Mouse (Mus musculus): ENCODE measurements around the gene Atg5. TPM values are rescaled to one million over a fixed set of nuclear protein-coding genes. Genes with fewer than 3 reads are reported as not detected.

Gene Atg5
- polyA plus RNA-seq, 1 experiment from 2014 or later = 44.6 TPM

GRCm38 (mm10) chr10:44383213-44383612 is 115.1 kb downstream of the Atg5 start:
- H3K36me3 ChIP-seq (ENCODE audit: control insufficient read depth, insufficient read depth, low read length) = no peaks in the 10 kb centered on the region
- no peak for ATAC-seq
- no peaks in the 10 kb centered on the region for H3K9me3 ChIP-seq (replicated peaks; ENCODE audit: control insufficient read depth, low read length, poor library complexity, severe bottlenecking)
- H3K4me1 ChIP-seq (ENCODE audit: control insufficient read depth, insufficient read depth, low read length) = peaks cover 9% of the 10 kb centered on the region; the same call in 1 of the 2 replicates
- H3K4me3 ChIP-seq (ENCODE audit: low read depth, low read length) = no peak overlapping the region
- no peaks in the 10 kb centered on the region for H3K27me3 ChIP-seq (ENCODE audit: control insufficient read depth, insufficient read depth, low read depth, low read length)
- no peak overlapping the region for H3K9ac ChIP-seq (ENCODE audit: low read depth, low read length)
- no peak overlapping the region for H3K27ac ChIP-seq (ENCODE audit: low read length)
- no peak overlapping the region for H3K4me2 ChIP-seq (ENCODE audit: low read length)
- WGBS = 74% methylated on average over 10 of the region's 10 CpGs

- Histone ChIP-seq H3K4me1 (ENCODE audit: control insufficient read depth, insufficient read depth, low read length) (peaks cover 8% of the 10 kb centered on the region; the same call in 1 of the 2 replicates), H3K9ac (ENCODE audit: low read depth, low read length) (no peak overlapping the region), H3K27ac (ENCODE audit: low read length) (no peak overlapping the region), H3K27me3 (ENCODE audit: control insufficient read depth, insufficient read depth, low read depth, low read length) (no peaks in the 10 kb centered on the region), H3K4me3 (ENCODE audit: low read depth, low read length) (no peak overlapping the region), H3K36me3 (ENCODE audit: control insufficient read depth, insufficient read depth, low read length) (no peaks in the 10 kb centered on the region), H3K9me3 (replicated peaks; ENCODE audit: control insufficient read depth, low read length, poor library complexity, severe bottlenecking) (no peaks in the 10 kb centered on the region), H3K4me2 (ENCODE audit: low read length) (no peak overlapping the region)
- peak; percentile 40; the same call in 1 of the 2 replicates for ATAC-seq
- WGBS = 71% methylated on average over 5 of the region's 5 CpGs
Measured at GRCm38 (mm10) chr10:44385227-44385626, 117.1 kb downstream of the Atg5 start.

GRCm38 (mm10) chr10:44388706-44389233 is 120.6 kb downstream of the Atg5 start:
- no peak overlapping the region for H3K9ac ChIP-seq (ENCODE audit: low read depth, low read length)
- H3K4me3 ChIP-seq (ENCODE audit: low read depth, low read length) = no peak overlapping the region
- no peak for ATAC-seq
- WGBS = 77% methylated on average over 11 of the region's 11 CpGs
- H3K36me3 ChIP-seq (ENCODE audit: control insufficient read depth, insufficient read depth, low read length) = no peaks in the 10 kb centered on the region
- H3K27me3 ChIP-seq (ENCODE audit: control insufficient read depth, insufficient read depth, low read depth, low read length) = no peaks in the 10 kb centered on the region
- H3K27ac ChIP-seq (ENCODE audit: low read length) = no peak overlapping the region
- H3K4me1 ChIP-seq (ENCODE audit: control insufficient read depth, insufficient read depth, low read length) = no peaks in the 10 kb centered on the region
- no peaks in the 10 kb centered on the region for H3K9me3 ChIP-seq (replicated peaks; ENCODE audit: control insufficient read depth, low read length, poor library complexity, severe bottlenecking)
- H3K4me2 ChIP-seq (ENCODE audit: low read length) = no peak overlapping the region

DNA sequence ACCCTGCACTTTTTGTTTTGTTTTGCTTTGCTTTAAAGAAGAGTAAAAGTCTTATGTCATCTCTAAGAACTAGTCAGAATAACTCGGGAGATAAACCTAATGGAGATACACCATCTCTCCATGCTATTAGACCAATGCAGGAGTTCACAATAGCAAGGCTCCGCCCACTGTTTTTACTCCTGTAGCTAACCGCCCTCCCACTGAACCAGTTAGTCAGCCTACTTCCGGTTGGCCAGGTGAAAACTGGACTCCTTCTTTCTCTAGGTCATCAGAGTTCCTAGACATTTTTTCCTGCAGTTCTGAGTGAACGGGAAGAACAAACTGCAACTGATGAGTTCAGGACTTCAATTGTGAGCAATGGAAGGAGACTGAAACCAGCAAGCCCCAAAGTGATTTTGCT is 122.1 kb downstream of the Atg5 start:
- no peak overlapping the region for H3K9ac ChIP-seq (ENCODE audit: low read depth, low read length)
- no peak for ATAC-seq
- no peak overlapping the region for H3K4me2 ChIP-seq (ENCODE audit: low read length)
- no peak overlapping the region for H3K27ac ChIP-seq (ENCODE audit: low read length)
- no peaks in the 10 kb centered on the region for H3K36me3 ChIP-seq (ENCODE audit: control insufficient read depth, insufficient read depth, low read length)
- H3K4me3 ChIP-seq (ENCODE audit: low read depth, low read length) = no peak overlapping the region
- WGBS = 87% methylated on average over 5 of the region's 5 CpGs
- H3K27me3 ChIP-seq (ENCODE audit: control insufficient read depth, insufficient read depth, low read depth, low read length) = no peaks in the 10 kb centered on the region
- no peaks in the 10 kb centered on the region for H3K9me3 ChIP-seq (replicated peaks; ENCODE audit: control insufficient read depth, low read length, poor library complexity, severe bottlenecking)
- H3K4me1 ChIP-seq (ENCODE audit: control insufficient read depth, insufficient read depth, low read length) = no peaks in the 10 kb centered on the region

GRCm38 (mm10) chr10:44391509-44392290 is 123.5 kb downstream of the Atg5 start:
- Histone ChIP-seq H3K4me1 (ENCODE audit: control insufficient read depth, insufficient read depth, low read length) (no peaks in the 10 kb centered on the region), H3K9me3 (replicated peaks; ENCODE audit: control insufficient read depth, low read length, poor library complexity, severe bottlenecking) (no peaks in the 10 kb centered on the region), H3K36me3 (ENCODE audit: control insufficient read depth, insufficient read depth, low read length) (no peaks in the 10 kb centered on the region), H3K27ac (ENCODE audit: low read length) (no peak overlapping the region), H3K4me2 (ENCODE audit: low read length) (no peak overlapping the region), H3K4me3 (ENCODE audit: low read depth, low read length) (no peak overlapping the region), H3K27me3 (ENCODE audit: control insufficient read depth, insufficient read depth, low read depth, low read length) (no peaks in the 10 kb centered on the region), H3K9ac (ENCODE audit: low read depth, low read length) (no peak overlapping the region)
- no peak for ATAC-seq
- WGBS = 47% methylated on average over 12 of the region's 12 CpGs

GRCm38 (mm10) chr10:44392855-44393254 is 124.7 kb downstream of the Atg5 start:
- no peaks in the 10 kb centered on the region for H3K4me1 ChIP-seq (ENCODE audit: control insufficient read depth, insufficient read depth, low read length)
- no peak for ATAC-seq
- H3K36me3 ChIP-seq (ENCODE audit: control insufficient read depth, insufficient read depth, low read length) = no peaks in the 10 kb centered on the region
- H3K9ac ChIP-seq (ENCODE audit: low read depth, low read length) = no peak overlapping the region
- H3K4me3 ChIP-seq (ENCODE audit: low read depth, low read length) = no peak overlapping the region
- H3K9me3 ChIP-seq (replicated peaks; ENCODE audit: control insufficient read depth, low read length, poor library complexity, severe bottlenecking) = no peaks in the 10 kb centered on the region
- 88% methylated on average over 8 of the region's 8 CpGs for WGBS
- no peaks in the 10 kb centered on the region for H3K27me3 ChIP-seq (ENCODE audit: control insufficient read depth, insufficient read depth, low read depth, low read length)
- no peak overlapping the region for H3K4me2 ChIP-seq (ENCODE audit: low read length)
- H3K27ac ChIP-seq (ENCODE audit: low read length) = no peak overlapping the region

DNA sequence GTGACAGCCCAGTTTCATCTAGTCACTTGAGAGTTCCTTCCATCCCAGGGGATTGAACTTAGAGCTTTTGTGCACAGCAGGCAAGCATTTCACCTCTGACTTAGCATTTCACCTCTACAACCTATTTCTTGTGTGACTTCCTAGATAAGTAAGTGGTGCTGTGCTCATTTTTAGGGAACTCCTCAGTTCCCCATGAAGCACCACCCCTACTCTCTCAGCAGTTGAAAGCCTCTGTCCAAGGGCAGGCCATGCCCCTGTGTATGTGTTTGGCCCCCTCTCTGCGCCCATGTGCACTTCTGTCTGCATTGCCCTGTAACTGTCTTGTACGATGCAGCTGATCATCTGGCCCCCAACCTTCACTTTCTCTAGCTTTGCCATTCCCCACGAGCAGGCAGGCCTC is 132.0 kb downstream of the Atg5 start:
- no peak overlapping the region for H3K4me2 ChIP-seq (ENCODE audit: low read length)
- no peak for ATAC-seq
- WGBS = 54% methylated on average over 3 of the region's 3 CpGs

DNA sequence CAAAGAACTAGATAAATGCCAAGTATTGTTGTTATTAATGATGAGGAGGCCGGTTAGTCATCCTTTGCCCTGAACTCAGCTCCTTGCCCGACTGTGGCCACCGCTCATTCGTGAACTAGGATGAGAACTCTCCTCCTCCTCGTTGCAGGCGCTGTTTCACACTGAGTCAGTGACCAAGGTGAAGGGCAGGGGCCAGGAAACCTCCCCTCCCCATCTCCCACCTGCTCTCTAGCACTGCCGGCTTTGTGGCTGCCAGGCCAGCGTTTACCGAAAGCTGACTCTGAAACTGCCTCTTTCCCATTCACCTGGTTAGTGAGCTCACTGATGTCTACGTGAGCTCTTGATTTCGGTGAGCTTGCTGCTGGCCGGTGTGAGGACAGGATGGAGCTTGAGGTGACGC is 132.4 kb downstream of the Atg5 start:
- no peak overlapping the region for H3K4me3 ChIP-seq (ENCODE audit: low read depth, low read length)
- H3K4me1 ChIP-seq (ENCODE audit: control insufficient read depth, insufficient read depth, low read length) = no peaks in the 10 kb centered on the region
- no peak overlapping the region for H3K27ac ChIP-seq (ENCODE audit: low read length)
- H3K36me3 ChIP-seq (ENCODE audit: control insufficient read depth, insufficient read depth, low read length) = no peaks in the 10 kb centered on the region
- H3K27me3 ChIP-seq (ENCODE audit: control insufficient read depth, insufficient read depth, low read depth, low read length) = no peaks in the 10 kb centered on the region
- H3K4me2 ChIP-seq (ENCODE audit: low read length) = no peak overlapping the region
- no peaks in the 10 kb centered on the region for H3K9me3 ChIP-seq (replicated peaks; ENCODE audit: control insufficient read depth, low read length, poor library complexity, severe bottlenecking)
- ATAC-seq = no peak
- H3K9ac ChIP-seq (ENCODE audit: low read depth, low read length) = no peak overlapping the region
- 65% methylated on average over 13 of the region's 13 CpGs for WGBS

More for the DNA sequence above, 132.0 kb downstream of the Atg5 start:
- Histone ChIP-seq H3K36me3 (ENCODE audit: control insufficient read depth, insufficient read depth, low read length) (no peaks in the 10 kb centered on the region), H3K27me3 (ENCODE audit: control insufficient read depth, insufficient read depth, low read depth, low read length) (no peaks in the 10 kb centered on the region), H3K4me3 (ENCODE audit: low read depth, low read length) (no peak overlapping the region), H3K9me3 (replicated peaks; ENCODE audit: control insufficient read depth, low read length, poor library complexity, severe bottlenecking) (no peaks in the 10 kb centered on the region), H3K4me1 (ENCODE audit: control insufficient read depth, insufficient read depth, low read length) (no peaks in the 10 kb centered on the region), H3K9ac (ENCODE audit: low read depth, low read length) (no peak overlapping the region), H3K27ac (ENCODE audit: low read length) (no peak overlapping the region)

- WGBS = 79% methylated on average over 10 of the region's 10 CpGs
- no peak for ATAC-seq
- no peaks in the 10 kb centered on the region for H3K27me3 ChIP-seq (ENCODE audit: control insufficient read depth, insufficient read depth, low read depth, low read length)
- H3K36me3 ChIP-seq (ENCODE audit: control insufficient read depth, insufficient read depth, low read length) = no peaks in the 10 kb centered on the region
- no peak overlapping the region for H3K9ac ChIP-seq (ENCODE audit: low read depth, low read length)
- H3K4me3 ChIP-seq (ENCODE audit: low read depth, low read length) = no peak overlapping the region
- no peak overlapping the region for H3K4me2 ChIP-seq (ENCODE audit: low read length)
- no peaks in the 10 kb centered on the region for H3K4me1 ChIP-seq (ENCODE audit: control insufficient read depth, insufficient read depth, low read length)
- H3K27ac ChIP-seq (ENCODE audit: low read length) = no peak overlapping the region
- no peaks in the 10 kb centered on the region for H3K9me3 ChIP-seq (replicated peaks; ENCODE audit: control insufficient read depth, low read length, poor library complexity, severe bottlenecking)
Measured at GRCm38 (mm10) chr10:44401600-44401999, 133.4 kb downstream of the Atg5 start.
